Mouse (Mus musculus) embryonic fibroblast, embryonic 13.5 days (primary cell): ENCODE results near the gene Rpl36al. TPM values are rescaled to one million over a fixed set of nuclear protein-coding genes. Genes with fewer than 3 reads are reported as not detected.

Source experiments
- H3K27ac ChIP-seq: 2 replicates; pipeline ENCODE4 v1.5.1; 2012; ENCODE audit warnings: low read length, control low read depth, inconsistent platforms; ENCODE audit not compliant: insufficient read depth
- H3K4me1 ChIP-seq: 2 replicates; pipeline ENCODE4 v1.6.1; 2011; ENCODE audit warnings: low read length; ENCODE audit not compliant: control insufficient read depth, insufficient read depth
- H3K4me3 ChIP-seq: 2 replicates; pipeline ENCODE4 v1.5.1; 2011; ENCODE audit warnings: mild to moderate bottlenecking, control low read depth, low read length; ENCODE audit not compliant: insufficient read depth
- CTCF ChIP-seq: IDR thresholded peaks from 2 replicates; pipeline ENCODE4 v1.5.1; 2011; ENCODE audit warnings: mild to moderate bottlenecking, control low read depth, low read length, moderate library complexity, borderline replicate concordance; ENCODE audit not compliant: insufficient read depth
- POLR2A ChIP-seq: IDR thresholded peaks from 2 replicates; pipeline ENCODE4 v1.6.1; 2011; ENCODE audit warnings: low read depth, mild to moderate bottlenecking, control low read depth, low read length, moderate library complexity
- polyA plus RNA-seq: library from polyadenylated mRNA; stranded (reverse); fragments of >200 nt; gene quantifications from 2 replicates; pipeline ENCODE4 v1.2.4, GENCODE M21; 2011; ENCODE audit warnings: low read depth; ENCODE audit not compliant: missing spikeins, insufficient read length

Gene Rpl36al
- polyA plus RNA-seq, 1 experiment, result 395 TPM

DNA sequence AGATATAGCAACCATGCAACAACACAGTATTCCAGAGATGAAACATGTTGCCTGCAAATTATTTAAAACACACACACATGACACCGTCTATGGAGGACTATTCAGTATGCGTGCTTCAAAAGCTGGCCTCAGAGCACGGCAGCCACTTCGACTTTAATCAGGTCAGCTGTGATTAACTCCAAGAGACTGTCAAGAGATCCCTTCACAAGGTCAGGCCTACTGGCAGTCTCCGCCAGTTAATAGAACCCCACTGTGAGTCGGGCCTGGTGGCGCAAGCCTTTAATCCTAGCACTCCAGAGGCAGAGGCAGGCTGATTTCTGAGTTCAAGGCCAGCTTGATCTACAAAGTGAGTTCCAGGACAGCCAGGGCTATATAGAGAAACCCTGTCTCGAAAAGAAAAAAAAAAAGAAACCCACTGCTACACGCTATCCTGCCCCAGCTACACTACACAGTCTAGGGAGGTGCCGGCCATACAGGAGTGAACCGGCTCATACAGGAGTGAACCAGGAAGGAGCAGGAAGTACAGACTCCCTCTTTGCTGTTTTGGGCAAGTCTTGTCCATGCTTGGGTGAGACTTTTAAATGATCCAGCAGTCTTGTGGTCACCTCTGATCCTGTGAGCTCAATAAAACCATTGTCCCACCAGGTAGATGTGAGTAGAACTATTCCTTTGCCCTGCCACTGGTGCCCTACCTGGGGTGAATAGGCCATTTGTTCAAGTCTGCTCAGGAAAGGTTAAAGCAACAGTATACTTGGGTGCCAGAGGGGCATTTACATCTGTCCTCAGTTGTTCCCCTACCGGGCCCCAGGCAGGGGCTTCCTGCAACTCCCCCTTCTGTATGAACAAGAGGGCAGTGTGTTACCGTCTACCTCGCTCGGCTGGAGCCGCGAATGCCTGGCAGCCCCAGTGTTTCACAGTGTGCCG is 26.4 kb upstream of the Rpl36al start:
- Histone ChIP-seq H3K4me1 (peaks cover 2% of the 10 kb centered on the region; the same call in 1 of the 2 replicates), H3K4me3 (no peak overlapping the region), H3K27ac (no peak overlapping the region)
- TF ChIP-seq CTCF (no peak), POLR2A (no peak)

DNA sequence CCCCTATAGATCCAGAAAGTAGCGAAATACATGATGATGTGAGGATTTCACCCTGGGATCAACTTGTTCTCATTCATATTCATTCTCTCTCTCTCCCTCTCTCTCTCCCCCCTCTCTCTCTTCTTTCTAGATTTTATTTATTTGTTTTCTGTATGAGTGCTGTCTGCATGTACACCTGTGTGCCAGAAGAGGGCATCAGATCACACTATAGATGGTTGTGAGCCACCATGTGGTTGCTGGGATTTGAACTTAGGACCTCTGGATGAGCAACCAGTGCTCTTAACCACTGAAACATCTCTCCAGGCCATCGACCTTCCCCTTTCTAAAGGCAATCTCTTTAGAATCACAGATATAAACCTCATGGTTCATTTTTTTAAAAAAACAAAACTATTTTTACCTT is 24.6 kb upstream of the Rpl36al start:
- Histone ChIP-seq H3K27ac (no peak overlapping the region), H3K4me3 (no peak overlapping the region), H3K4me1 (no peaks in the 10 kb centered on the region)
- TF ChIP-seq CTCF (no peak), POLR2A (no peak)

DNA sequence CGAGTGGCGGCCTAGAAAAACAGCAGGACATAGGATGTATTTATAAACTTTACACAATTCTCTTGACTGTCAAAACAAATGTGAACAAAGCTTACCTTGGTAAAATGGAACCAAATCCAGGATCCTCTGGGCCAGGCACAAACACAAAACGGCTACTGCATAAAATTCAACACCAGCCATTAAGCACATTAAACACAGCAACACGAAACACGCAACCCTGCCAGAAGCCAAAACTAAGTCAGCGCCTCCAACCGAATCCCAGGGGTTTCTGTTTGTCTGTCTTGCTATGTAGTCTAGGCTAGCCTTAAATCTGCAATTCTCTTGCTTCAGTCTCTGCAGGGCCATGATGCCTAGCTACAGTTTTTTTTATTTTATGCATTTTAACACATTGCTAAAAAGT is 24.0 kb upstream of the Rpl36al start:
- Histone ChIP-seq H3K27ac (no peak overlapping the region), H3K4me1 (no peaks in the 10 kb centered on the region), H3K4me3 (no peak overlapping the region)
- TF ChIP-seq CTCF (no peak), POLR2A (no peak)

DNA sequence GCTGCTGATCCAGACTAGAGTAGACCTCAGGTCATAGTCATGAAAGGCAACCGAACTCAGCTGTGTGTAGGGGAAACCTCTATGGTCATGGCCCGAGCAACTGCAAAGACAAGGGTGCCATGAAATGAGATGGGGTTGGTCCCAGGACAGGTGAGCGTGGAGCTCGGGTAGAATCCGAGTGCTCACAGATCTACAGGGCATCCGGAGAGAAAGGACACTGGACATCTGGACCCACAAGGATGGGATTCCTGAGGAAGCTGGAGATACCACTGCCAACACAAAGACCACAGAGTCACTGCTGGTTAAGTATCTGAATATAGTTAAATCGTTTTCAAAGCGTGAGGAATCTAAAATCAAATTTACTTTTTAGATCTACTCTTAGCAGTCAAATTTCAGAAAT is 23.5 kb upstream of the Rpl36al start:
- H3K4me3 ChIP-seq, result no peak overlapping the region
- H3K4me1 ChIP-seq, result no peaks in the 10 kb centered on the region
- TF ChIP-seq POLR2A, result no peak
- no peak overlapping the region for H3K27ac ChIP-seq

DNA sequence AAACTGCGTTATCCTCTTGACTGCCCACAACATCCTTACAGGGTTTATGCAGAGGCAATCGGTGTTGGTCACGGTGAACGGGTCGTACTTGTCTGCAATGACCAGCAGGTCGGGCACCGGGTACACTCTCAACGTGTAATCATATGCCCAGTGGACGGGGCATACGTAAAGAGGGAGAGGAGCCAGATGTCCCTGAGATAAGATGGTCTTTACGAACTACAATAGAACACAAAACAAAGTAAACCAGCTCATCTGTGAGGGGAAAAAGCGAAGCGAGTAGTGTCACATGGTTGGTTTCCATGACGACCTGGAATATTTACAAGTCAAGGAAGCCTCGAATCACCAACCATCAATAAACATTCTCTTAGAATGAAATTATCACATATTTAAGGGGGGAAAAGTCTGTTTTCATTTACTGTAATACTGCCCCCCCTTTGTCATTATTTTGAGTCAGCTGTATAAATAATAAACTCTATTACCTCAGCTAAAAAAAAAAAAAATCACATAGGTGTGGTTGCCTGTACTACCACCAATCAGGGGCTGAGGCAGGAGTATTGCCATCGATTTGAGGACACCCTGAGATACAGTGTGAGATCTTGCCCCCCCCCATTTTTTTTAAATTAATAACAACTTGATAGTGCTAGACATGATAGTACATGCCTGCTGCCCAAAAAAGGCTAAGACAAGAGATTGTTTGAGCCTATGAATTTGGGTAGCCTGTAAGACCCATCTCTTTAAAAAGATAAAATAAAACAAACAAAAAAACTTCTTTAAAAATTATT is 20.4 kb upstream of the Rpl36al start, which contains the start of gene Gm49384:
TSS of gene Gm49384 (minus strand) at position 216 of the 782 bp plus-strand sequence.
- no peak for TF ChIP-seq CTCF
- no peak for TF ChIP-seq POLR2A

DNA sequence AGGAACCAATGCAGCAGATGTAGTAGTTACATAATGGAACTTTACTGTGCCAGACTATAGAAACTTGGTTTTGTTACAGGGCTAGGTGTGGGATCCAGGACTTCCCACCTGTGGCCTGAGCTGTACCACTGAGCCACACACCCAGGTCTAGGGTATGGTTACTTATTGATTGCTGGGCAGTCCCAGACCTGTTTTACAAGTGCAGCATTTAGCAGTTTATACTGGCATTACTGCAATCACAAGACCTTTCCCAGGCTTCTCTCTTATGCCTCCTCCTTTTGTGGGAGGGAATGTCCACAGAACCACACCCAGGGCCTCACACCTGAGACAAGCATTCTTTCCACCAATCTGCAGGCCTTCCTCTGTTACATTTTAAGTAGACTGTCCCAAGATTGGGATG is 15.1 kb upstream of the Rpl36al start:
- Histone ChIP-seq H3K27ac (no peak overlapping the region), H3K4me1 (peaks cover 5% of the 10 kb centered on the region), H3K4me3 (0 out of 2 replicates have a peak overlapping the region, but pooled peaks have one; percentile 9)
- TF ChIP-seq CTCF (no peak), POLR2A (no peak)

More for the DNA sequence above, 20.4 kb upstream of the Rpl36al start, which contains the start of gene Gm49384:
- H3K27ac ChIP-seq, result no peak within 1 kb of the TSS
- no peak within 1 kb of the TSS for H3K4me3 ChIP-seq
- H3K4me1 ChIP-seq, result peaks cover under 1% of the 10 kb centered on the region; the same call in 1 of the 2 replicates

DNA sequence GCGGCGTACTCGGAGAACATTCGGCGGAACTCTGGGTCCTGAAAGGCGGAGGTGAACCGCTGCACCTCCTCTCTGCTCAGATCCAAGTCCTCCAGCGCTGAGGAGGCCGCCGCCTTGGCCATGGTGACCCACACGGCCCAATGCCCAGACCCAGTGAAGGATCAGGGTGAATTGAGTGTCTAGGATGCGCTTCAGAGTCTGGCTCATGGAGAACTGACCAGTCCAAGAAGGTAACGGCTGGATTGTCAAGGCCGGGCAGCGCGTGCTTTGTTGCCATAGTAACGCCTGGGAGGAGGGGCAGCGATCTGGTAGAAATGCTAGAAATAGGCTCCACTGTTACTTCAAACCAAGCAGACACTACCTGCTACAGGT is 14.3 kb upstream of the Rpl36al start, which contains the start of gene Dnaaf2:
TSS of gene Dnaaf2 (minus strand) at position 266 of the 372 bp plus-strand sequence.
- H3K4me1 ChIP-seq, result peaks cover 5% of the 10 kb centered on the region
- TF ChIP-seq CTCF (no peak), POLR2A (no peak; the same call in 1 of the 2 replicates)
- H3K4me3 ChIP-seq, result peak within 1 kb of the TSS; percentile 59
- peak within 1 kb of the TSS; percentile 77 for H3K27ac ChIP-seq

DNA sequence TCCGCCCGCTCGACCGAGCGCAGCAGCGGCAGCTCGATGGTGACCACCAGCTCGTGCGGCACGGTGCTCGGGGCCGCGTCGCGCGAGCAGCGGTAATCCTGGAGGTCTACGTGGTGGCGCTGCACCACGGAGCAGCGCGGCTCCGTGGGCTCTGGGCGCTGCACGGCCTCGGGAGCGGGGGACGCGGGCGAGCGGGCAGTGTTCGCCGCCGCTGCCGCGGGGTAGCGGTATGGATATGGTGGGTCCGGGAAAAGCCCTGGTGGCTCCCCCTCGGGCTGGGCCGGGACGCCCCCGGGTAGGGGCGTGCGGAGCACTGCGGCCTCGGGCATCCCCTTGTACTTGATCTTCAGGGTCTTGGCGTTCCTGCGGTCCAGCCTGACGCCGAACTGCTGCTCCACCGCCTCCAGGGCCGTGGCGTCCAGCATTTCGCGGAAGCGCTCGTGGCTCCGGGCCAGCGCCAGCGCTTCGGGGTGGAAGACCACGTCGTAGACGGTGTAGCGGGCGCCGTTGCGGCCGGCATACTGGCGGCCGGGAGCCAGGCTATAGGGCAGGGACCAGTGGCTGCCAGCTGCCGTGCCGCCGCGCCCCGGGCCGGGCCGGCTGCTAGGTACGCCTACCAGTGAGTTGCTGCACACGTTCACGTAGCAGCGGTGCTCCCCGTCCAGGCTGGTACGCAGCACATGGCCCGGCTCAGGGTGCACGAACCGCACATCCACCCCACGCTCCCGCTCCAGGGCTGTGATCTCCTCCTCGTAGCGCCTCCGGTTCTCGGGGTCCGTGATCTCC is 13.7 kb upstream of the Rpl36al start:
- Histone ChIP-seq H3K4me1 (peaks cover 5% of the 10 kb centered on the region), H3K4me3 (peak overlapping the region; percentile 59), H3K27ac (peak overlapping the region; percentile 77)
- TF ChIP-seq POLR2A, result no peak
- no peak for TF ChIP-seq CTCF
